Mouse (Mus musculus): ENCODE results near the gene Ttc22. TPM values are rescaled to one million over a fixed set of nuclear protein-coding genes. Genes with fewer than 3 reads are reported as not detected.

Gene Ttc22
- total RNA-seq, 4 experiments from 2014 or later = 0.11 to 0.16 TPM; not detected in 2

- no peak for DNase-seq (ENCODE audit: low spot score)
Observed at GRCm38 (mm10) chr4:106663956-106664470, 41.8 kb downstream of the Ttc22 start.

GRCm38 (mm10) chr4:106664697-106665096 lies 42.5 kb downstream of the Ttc22 start:
- no peak for DNase-seq (ENCODE audit: low spot score)

GRCm38 (mm10) chr4:106665269-106665668 lies 43.0 kb downstream of the Ttc22 start:
- DNase-seq (ENCODE audit: low spot score) = no peak

- no peak for DNase-seq (ENCODE audit: low spot score)
Observed at GRCm38 (mm10) chr4:106665673-106666072, 43.4 kb downstream of the Ttc22 start.

GRCm38 (mm10) chr4:106666546-106666945 lies 44.3 kb downstream of the Ttc22 start:
- DNase-seq (ENCODE audit: low spot score) = no peak

- DNase-seq (ENCODE audit: low spot score) = no peak
Observed at GRCm38 (mm10) chr4:106676749-106677148, 54.5 kb downstream of the Ttc22 start.

GRCm38 (mm10) chr4:106678442-106679118 lies 56.3 kb downstream of the Ttc22 start, which contains the start of gene Ttc4:
Gene Ttc4, minus strand, starts transcription at chr4:106678944.
- peak; percentile 81 for DNase-seq (ENCODE audit: low spot score)

GRCm38 (mm10) chr4:106679152-106679551 lies 56.9 kb downstream of the Ttc22 start:
- no peak for DNase-seq (ENCODE audit: low spot score)

GRCm38 (mm10) chr4:106680955-106681354 lies 58.7 kb downstream of the Ttc22 start:
- DNase-seq (ENCODE audit: low spot score) = no peak

GRCm38 (mm10) chr4:106688636-106689296 lies 66.5 kb downstream of the Ttc22 start:
- DNase-seq (ENCODE audit: low spot score) = no peak

Other genes with a start within 250 kb of the Ttc22 start
- not detected for gene Pcsk9, start 158.1 kb upstream of the Ttc22 start, total RNA-seq (2022)
- not detected for gene Bsnd, start 130.1 kb upstream of the Ttc22 start, total RNA-seq (2022)
- gene Dhcr24, start 61.4 kb upstream of the Ttc22 start, total RNA-seq (2022) = 1 to 10 TPM; 1.7 to 2.0 (median 1.8) TPM
- gene Lexm, start 5.2 kb upstream of the Ttc22 start, total RNA-seq (2022) = not detected
- 1 to 10 TPM; 3.9 to 5.7 (median 5.3) TPM for gene Pars2, start 28.6 kb downstream of the Ttc22 start, total RNA-seq (2022)
- 10 to 100 TPM; 17.1 to 20.9 (median 19.0) TPM for gene Ttc4, start 56.5 kb downstream of the Ttc22 start, total RNA-seq (2022)
- 1 to 10 TPM in 1 of 4 experiments, under 1 TPM in 3; 0.25 to 1.7 (median 0.40) TPM for gene Mroh7, start 108.5 kb downstream of the Ttc22 start, total RNA-seq (2022)
- under 1 TPM; 0.14 to 0.47 (median 0.19) TPM for gene Fam151a, start 111.5 kb downstream of the Ttc22 start, total RNA-seq (2022)
- 10 to 100 TPM; 26.2 to 44.3 (median 36.4) TPM for gene Acot11, start 182.6 kb downstream of the Ttc22 start, total RNA-seq (2022)

All from heart, adult 8-10 months (tissue).